Mouse (Mus musculus) erythroblast, embryonic 14.5 days (primary cell): ENCODE measurements around the gene Trappc10. TPM values are rescaled to one million over a fixed set of nuclear protein-coding genes. Genes with fewer than 3 reads are reported as not detected.

Experiments
- H3K27me3 ChIP-seq: 2 replicates; pipeline ENCODE4 v1.6.1; 2012; ENCODE audit warnings: inconsistent platforms; ENCODE audit not compliant: control insufficient read depth
- H3K36me3 ChIP-seq: 2 replicates; pipeline ENCODE4 v1.6.1; 2012; ENCODE audit warnings: mild to moderate bottlenecking, inconsistent platforms; ENCODE audit not compliant: control insufficient read depth
- H3K4me1 ChIP-seq: 2 replicates; pipeline ENCODE4 v1.6.1; 2012; ENCODE audit warnings: inconsistent platforms; ENCODE audit not compliant: control insufficient read depth
- H3K4me3 ChIP-seq: replicated peaks from 2 replicates; pipeline ENCODE3; 2012; ENCODE audit warnings: moderate library complexity, mild to moderate bottlenecking, inconsistent platforms
- H3K9me3 ChIP-seq: 2 replicates; pipeline ENCODE4 v1.6.1; 2012; ENCODE audit warnings: low read length, inconsistent platforms, mixed read lengths; ENCODE audit not compliant: control insufficient read depth
- GATA1 ChIP-seq: IDR thresholded peaks from 2 replicates; pipeline ENCODE4 v1.6.1; 2012; ENCODE audit warnings: low read length, inconsistent platforms, mixed read lengths
- TAL1 ChIP-seq: IDR thresholded peaks from 3 replicates; pipeline ENCODE4 v1.6.1; 2012; ENCODE audit warnings: low read length, inconsistent platforms, mixed read lengths
- polyA plus RNA-seq: library from polyadenylated mRNA; stranded (reverse); fragments of >175 nt; gene quantifications from 2 replicates; pipeline ENCODE4 v1.2.3, GENCODE M21; 2012

Gene Trappc10
- polyA plus RNA-seq, 1 experiment: 5.3 TPM

DNA sequence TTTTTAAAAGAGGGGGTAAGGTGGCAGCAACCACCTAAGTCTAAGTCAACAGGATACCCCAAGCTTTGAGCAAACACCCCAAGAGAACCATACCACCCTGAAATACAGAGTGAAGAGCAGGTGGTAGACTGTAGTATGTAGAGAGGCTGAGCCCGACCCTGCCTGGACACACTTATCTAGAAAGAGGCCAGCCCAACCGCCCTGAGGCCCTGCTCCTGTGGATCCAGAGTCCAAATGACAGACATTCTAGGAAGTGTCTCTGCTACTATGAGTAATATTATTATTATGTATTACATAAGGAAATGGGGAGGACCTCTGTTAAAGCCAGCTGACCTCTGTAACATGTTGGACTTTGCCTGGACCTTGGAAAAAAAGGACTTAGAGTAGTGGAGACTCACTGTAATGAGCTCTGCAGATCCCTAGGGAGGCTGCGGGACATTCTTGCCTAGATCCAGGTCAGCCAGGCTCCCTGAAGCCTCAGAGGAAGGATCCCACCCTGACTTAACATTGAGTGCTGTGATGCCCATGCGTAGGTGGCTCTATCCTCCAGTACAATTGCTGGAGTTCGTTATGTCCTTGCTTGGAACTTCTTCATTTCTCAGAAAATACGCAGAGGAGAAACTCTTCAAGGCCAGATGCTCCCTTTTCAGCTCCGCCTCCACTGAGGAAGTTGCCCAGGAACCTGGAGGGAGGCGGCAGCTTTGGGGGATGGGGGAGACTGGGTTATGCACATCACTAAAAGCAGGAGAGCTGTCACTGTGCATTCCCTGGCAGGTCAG is 100.5 kb downstream of the Trappc10 start:
- Histone ChIP-seq H3K27me3 (no peaks in the 10 kb centered on the region), H3K4me3 (no peak overlapping the region)
- TF ChIP-seq GATA1 (no peak), TAL1 (no peak)

DNA sequence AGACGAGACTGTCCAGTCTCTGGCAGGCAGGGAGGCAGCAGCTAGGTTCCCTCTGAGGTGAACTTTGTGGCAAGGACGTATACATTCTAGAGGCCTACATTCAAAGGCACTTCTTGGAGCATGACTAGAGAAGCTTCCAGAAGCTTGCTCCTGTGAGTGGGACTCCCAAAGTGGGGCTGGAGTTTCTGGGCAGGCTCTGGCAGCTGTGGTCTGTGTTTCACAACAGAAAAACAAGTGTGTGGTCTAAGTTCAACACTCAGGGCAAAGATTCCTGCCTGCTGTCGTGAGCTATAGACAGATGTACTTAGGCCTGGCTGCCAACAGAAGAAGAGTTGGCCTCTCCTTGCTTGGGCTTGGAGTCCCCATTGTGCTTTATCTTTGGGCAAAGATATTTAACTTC is 103.6 kb downstream of the Trappc10 start:
- no peak overlapping the region for H3K4me3 ChIP-seq
- no peaks in the 10 kb centered on the region for H3K4me1 ChIP-seq
- no peaks in the 10 kb centered on the region for H3K9me3 ChIP-seq
- no peaks in the 10 kb centered on the region for H3K36me3 ChIP-seq
- H3K27me3 ChIP-seq: no peaks in the 10 kb centered on the region
- TF ChIP-seq TAL1 (no peak), GATA1 (no peak)

More for the DNA sequence above, 100.5 kb downstream of the Trappc10 start:
- no peaks in the 10 kb centered on the region for H3K9me3 ChIP-seq
- peaks cover 8% of the 10 kb centered on the region for H3K4me1 ChIP-seq
- no peaks in the 10 kb centered on the region for H3K36me3 ChIP-seq

DNA sequence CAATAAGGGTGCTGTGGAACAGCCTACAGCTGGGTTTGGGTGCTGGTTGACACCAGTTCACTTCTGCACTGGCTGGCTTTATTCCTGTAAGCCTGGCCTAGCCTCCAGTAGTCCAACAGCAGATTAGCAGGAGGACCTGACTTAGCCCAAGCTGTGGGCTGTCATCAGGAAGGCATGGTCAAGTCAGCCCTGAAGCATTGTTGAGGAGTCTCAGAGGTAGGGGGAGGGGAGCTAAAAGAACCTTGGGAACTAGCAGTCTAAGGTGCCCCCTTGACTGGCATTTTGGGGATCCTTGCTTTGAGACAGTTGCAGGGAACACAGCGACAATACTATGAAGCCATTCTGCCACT is 104.2 kb downstream of the Trappc10 start:
- Histone ChIP-seq H3K27me3 (no peaks in the 10 kb centered on the region), H3K9me3 (no peaks in the 10 kb centered on the region), H3K4me3 (no peak overlapping the region), H3K4me1 (peaks cover under 1% of the 10 kb centered on the region; the same call in 1 of the 2 replicates), H3K36me3 (no peaks in the 10 kb centered on the region)
- TF ChIP-seq GATA1: no peak
- TF ChIP-seq TAL1: no peak

DNA sequence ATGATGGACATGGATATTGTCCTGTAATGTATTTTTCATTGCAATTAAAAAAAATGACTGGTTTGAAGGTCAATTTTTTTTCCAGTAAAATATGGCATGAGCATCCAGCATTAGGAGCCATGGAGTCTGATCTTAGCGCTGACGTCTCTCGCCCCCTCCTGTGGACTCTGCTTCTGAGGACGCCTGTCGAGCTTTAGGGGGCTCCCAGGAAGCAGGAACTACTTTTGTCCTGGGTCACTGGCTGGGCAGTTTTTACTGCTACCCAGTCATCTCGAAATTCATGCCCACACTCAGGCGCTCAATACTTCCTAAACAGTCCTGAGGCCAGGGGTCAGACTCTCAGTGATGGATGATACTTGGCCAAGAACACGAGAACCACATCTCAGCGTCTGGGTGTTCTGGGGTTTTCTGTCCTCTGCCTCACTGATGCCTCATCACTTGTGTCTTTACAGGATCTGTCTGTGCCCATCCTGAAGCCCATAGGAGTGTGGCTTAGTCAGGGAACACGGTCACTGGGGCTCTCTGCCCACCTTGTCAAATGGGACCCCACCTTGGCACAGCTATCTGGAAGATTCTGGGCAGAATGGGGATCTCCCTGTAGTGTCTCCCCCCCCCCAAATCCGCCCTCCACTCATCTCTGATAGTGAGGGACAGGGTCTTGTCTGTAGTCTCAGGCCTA is 104.7 kb downstream of the Trappc10 start:
- no peak overlapping the region for H3K4me3 ChIP-seq
- H3K27me3 ChIP-seq: no peaks in the 10 kb centered on the region
- no peaks in the 10 kb centered on the region for H3K9me3 ChIP-seq
- H3K36me3 ChIP-seq: no peaks in the 10 kb centered on the region
- H3K4me1 ChIP-seq: peaks cover 4% of the 10 kb centered on the region; the same call in 1 of the 2 replicates
- no peak for TF ChIP-seq GATA1
- no peak for TF ChIP-seq TAL1

DNA sequence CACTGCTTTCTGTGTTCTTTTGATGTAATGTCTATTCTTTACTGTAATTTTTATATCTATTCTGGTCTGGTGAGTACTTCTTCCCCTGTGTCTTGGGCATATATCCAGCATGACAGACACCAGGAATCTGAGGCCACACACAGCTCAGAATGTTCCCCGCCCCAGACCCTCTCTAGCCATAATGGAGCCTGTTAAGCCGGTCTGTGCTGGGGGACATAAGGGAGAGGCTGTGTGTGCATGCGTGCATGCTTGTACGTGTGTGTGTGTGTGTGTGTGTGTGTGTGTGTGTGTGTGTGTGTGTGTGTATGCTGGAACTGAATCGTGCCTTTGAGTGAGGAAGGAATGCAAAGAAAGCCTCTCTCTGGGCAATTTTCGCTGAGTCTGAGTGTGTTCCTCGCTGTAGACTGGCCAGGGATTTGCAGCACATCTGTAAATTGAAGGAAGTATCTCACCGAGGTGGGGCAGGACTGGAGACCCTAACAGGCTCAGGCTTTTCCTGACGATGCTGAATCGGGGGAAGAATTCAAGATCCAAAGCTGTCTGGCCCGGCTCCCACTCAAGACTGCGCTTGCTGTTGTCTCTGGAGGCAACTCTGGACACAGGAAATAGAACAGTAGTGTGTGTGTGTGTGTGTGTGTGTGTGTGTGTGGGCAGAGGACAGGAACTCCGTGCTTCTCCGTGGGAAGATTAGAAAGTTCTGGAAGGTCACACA is 105.5 kb downstream of the Trappc10 start:
- H3K4me1 ChIP-seq: peaks cover 4% of the 10 kb centered on the region; the same call in 1 of the 2 replicates
- TF ChIP-seq GATA1 (no peak), TAL1 (no peak)
- H3K4me3 ChIP-seq: no peak overlapping the region
- no peaks in the 10 kb centered on the region for H3K27me3 ChIP-seq
- no peaks in the 10 kb centered on the region for H3K36me3 ChIP-seq
- no peaks in the 10 kb centered on the region for H3K9me3 ChIP-seq

DNA sequence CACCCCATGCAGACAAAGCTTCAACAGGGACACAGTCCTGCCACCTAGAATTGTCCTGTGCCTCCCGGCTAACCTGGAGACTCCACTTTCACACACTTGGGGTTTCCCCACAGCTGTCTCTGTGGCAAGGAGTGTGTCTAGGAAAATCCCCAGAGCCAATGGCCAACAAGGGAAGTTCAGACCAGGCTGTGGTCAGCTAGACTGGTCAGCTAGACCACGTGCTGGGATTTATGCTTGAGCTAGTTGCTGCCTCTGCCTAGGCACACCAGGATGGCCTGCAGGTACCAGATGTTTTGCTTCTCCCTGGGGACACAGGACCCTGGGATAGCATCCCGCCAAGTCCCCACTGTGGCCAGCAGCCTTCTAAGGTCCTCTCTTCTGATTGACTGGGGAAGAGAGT is 107.2 kb downstream of the Trappc10 start:
- H3K27me3 ChIP-seq: no peaks in the 10 kb centered on the region
- H3K4me1 ChIP-seq: peaks cover 4% of the 10 kb centered on the region; the same call in 1 of the 2 replicates
- TF ChIP-seq GATA1 (no peak), TAL1 (no peak)

More for the DNA sequence above, 107.2 kb downstream of the Trappc10 start:
- Histone ChIP-seq H3K9me3 (no peaks in the 10 kb centered on the region), H3K36me3 (no peaks in the 10 kb centered on the region), H3K4me3 (no peak overlapping the region)

Other genes with a start within 250 kb of the Trappc10 start
- 21.8 and 26.2 TPM in 2 replicates for gene Pfkl, start 234.6 kb downstream of the Trappc10 start, polyA plus RNA-seq
- gene Dnmt3l, start 202.7 kb downstream of the Trappc10 start, polyA plus RNA-seq: not detected in 2 replicates
- gene Aire, start 201.0 kb downstream of the Trappc10 start, polyA plus RNA-seq: not detected in 2 replicates
- 0.01 TPM in 1 of 2 replicates, not detected in the other for gene Icosl, start 175.3 kb downstream of the Trappc10 start, polyA plus RNA-seq
- gene D10Jhu81e, start 74.9 kb downstream of the Trappc10 start, polyA plus RNA-seq: 6.8 and 7.7 TPM in 2 replicates
- gene Pwp2, start 59.5 kb downstream of the Trappc10 start, polyA plus RNA-seq: 0.26 and 0.38 TPM in 2 replicates
- gene Agpat3, start 107.8 kb upstream of the Trappc10 start, polyA plus RNA-seq: 1.4 and 3.4 TPM in 2 replicates
- 15.4 and 18.2 TPM in 2 replicates for gene Rrp1, start 168.4 kb upstream of the Trappc10 start, polyA plus RNA-seq
- 0.46 and 1.3 TPM in 2 replicates for gene Cstb, start 181.0 kb upstream of the Trappc10 start, polyA plus RNA-seq
- 0.14 TPM in 2 replicates for gene Pdxk, start 220.3 kb upstream of the Trappc10 start, polyA plus RNA-seq